12 mouse cellular contexts compared by ENCODE assay signal in genomic region chr2:14814977-14815376, GRCm38 (mm10).
"Had no signal": no experiment of that assay in that cellular context is flagged by ENCODE, and none has a peak within 500 bp of the region (broad histone marks: within the 10 kb centered on the region; RNA-seq: fewer than 3 reads in every experiment).

No protein-coding gene starts in this region.

- DNase-seq: retina, postnatal 1 day; right cerebral cortex, adult 18-20 months; right cerebral cortex, postnatal 14 days; right cerebral cortex, postnatal 25 days; right cerebral cortex, postnatal 4 days; spleen, adult 18-20 months; thymus, adult 18-20 months; thymus, adult 2 months; thymus, postnatal 14 days; thymus, postnatal 25 days; thymus, postnatal 36 days; thymus, postnatal 4 days had no signal
